Mouse (Mus musculus) Muller cell, postnatal 12 days (primary cell): Measurements from ENCODE around the gene B3gnt9.
A peak's percentile ranks its signal among the peaks of the same experiment; 100 is the strongest.

ENCODE experiments used
- DNase-seq: peaks from one replicate; pipeline ENCODE4 v3.0.0-alpha.2; 2015; ENCODE audit errors: inconsistent ontology term

Gene B3gnt9

GRCm38 (mm10) chr8:105282239-105282638 is 27.3 kb upstream of the B3gnt9 start:
- no peak for DNase-seq

DNA sequence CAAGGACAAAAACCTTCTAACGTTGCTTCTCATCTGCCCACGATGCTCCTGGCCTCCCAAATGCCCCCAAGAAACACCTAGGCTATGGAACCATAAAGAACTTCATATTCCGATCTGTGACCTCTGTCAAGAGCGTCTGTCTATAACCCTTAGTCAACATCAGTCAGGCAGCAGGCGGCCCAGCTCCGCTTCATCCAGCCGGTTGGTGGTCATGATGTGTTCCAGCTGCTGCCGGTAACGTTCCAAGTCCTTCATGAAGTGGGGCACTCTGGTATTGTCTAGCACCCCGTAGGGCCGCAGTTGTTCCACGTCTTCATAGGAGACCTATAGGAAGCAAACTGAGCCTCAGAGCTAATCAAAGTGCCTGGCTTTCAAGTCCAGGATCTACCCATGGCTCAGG is 26.9 kb upstream of the B3gnt9 start:
- DNase-seq = no peak

DNA sequence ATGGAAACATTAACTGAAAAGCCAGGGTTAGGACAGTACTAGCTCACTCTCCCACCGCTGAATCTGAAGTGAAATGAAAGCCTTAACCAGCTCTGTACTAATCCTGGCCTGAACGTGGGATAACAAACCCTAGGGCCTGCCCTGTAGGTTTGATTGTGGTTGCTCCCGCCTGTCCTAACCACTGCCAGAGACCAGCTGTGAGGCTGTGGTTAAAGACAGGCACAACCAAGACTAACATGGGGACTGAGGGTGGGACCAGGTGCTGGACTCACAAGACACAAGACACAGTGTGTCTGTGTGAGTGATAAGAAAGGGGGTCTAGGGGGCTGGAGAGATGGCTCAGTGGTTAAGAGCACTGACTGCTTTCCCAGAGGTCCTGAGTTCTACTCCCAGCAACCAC is 25.6 kb upstream of the B3gnt9 start:
- DNase-seq = no peak

GRCm38 (mm10) chr8:105278911-105279334 is 24.0 kb upstream of the B3gnt9 start:
- peak; percentile 72 for DNase-seq

DNA sequence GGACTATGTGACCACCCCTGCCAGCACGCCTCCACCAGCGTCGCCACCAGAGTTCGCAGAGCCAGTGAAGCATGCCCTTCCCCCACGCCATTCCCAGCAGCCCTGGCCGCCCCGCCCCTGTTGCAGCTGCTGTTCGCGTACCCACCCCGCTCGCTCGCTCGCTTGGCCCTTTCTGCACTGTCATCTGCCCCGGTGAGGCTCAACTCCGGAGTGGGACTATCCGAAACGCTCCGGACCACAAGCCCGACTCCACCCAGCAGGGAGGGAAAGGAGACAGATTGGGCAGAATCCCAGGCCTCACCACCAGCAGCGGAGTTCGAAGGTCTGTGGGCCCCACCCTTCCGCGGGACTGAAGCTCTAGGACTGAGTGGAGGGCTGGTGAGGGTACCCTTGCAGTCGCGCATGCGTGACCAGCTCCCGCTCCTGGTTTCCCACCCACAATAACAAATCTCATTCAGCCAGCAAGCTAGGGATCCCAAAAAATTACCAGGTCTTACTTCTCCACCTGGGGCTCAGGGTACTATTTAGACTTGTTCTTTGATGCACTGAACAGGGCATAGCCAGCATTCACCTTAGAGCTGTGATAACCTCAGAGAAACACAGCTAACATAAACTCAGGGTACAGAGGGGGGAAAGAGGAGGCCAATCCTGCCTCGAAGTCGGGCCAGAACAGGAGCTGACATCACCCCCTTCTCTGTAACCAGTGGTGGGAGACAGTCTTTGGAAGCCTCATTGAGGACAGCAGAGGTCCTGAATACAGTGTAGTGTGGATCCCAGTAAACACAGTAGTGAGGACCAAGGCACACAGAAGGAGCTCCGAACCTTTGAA is 21.6 kb upstream of the B3gnt9 start:
- DNase-seq = peak; percentile 65

GRCm38 (mm10) chr8:105275840-105276239 is 20.9 kb upstream of the B3gnt9 start, which contains the start of gene Nol3:
Gene Nol3, plus strand, starts transcription at chr8:105276140.
- peak; percentile 25 for DNase-seq

- DNase-seq = no peak
Measured at GRCm38 (mm10) chr8:105275387-105275786, 20.4 kb upstream of the B3gnt9 start.

DNA sequence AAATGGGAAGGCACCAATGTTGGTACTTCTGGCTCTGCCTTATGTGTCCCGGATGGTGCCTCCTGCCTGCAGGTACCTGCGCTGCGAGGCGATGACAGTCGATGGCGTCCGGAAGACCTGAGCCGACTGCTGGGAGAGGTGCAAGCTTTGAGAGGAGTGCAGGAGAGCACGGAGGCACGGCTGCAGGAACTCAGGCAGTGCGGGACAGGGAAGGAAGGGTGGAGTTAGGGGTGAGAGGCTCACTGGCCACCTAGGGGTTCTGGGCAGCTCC is 15.9 kb upstream of the B3gnt9 start:
- DNase-seq = no peak

- DNase-seq = no peak
Measured at GRCm38 (mm10) chr8:105270101-105270915, 15.4 kb upstream of the B3gnt9 start.

GRCm38 (mm10) chr8:105269461-105269947 is 14.6 kb upstream of the B3gnt9 start, which contains the start of gene Hsf4:
Gene Hsf4, plus strand, starts transcription at chr8:105269801.
- peak; percentile 67 for DNase-seq

DNA sequence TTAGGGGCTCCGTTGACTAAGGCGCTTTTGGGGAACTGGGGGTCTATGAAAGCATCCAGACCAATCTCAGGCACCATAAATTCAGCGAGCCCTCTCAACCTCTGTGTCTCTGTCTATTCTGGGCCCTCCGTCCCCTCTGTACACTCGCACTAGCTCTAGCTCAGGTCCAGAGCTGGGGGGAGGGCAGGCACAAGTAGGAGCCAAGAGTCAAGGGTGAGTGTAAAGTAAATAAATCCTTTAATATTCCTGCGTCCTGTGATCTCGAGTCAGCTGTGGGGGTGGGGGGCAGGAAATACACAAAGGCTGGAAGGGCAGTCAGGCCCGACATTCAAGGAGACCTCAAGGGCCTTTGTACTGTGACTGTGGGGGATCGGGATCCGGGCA is 14.1 kb upstream of the B3gnt9 start:
- DNase-seq = peak; percentile 29

DNA sequence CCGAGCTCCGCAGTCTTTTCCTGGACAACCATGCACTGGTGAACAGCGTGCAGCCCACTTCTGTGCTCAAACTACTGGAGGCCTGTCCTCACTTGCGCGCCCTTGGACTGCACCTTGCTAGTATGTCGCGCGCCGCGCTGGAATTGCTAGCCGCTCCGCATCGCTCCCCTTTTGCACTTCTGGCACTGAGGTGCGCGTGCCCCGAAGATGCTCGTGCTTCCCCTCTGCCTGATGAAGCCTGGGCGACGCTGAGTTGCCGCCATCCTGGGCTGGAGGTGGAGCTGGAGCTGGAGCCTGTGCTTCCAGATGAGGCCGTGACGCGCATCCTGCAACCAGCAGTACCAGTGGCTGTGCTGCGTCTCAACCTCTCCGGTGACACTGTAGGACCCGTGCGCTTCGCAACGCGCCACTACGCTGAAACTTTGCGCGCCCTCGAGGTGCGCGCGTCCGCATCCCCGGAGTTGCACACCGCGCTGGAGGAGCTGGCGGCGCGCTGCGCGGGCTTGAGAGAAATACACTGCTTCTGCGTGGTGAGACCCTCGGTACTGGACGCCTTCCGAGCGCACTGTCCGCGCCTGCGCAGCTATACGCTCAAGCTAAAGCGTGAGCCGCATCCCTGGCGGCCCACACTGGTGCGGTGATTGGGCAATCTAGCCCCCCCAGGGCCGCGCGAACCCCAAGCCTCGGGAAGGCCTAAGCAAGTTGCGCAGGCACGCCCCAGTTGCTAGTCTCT is 13.6 kb upstream of the B3gnt9 start:
- DNase-seq = peak; percentile 39

GRCm38 (mm10) chr8:105266775-105267174 is 11.8 kb upstream of the B3gnt9 start:
- no peak for DNase-seq

DNA sequence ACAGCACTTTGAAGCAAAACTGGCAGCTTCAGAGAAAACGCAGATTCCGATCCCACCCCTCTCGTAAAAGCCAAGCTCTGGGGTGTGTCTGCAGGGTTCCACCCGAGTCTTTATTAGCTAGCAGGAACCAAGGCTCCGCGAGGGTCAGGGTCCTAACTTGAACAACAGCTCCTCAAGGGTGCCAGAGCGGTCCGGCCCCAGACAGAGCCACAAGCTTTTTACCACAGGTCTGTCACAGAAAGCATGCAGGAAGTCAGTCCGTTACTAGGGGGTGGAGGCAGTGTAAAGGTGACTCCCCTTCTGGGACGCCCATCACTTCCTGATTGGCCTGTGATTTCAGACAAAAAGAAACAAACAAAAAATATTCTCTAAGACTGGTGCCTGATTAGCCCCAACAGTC is 10.2 kb upstream of the B3gnt9 start:
- DNase-seq = peak; percentile 37

DNA sequence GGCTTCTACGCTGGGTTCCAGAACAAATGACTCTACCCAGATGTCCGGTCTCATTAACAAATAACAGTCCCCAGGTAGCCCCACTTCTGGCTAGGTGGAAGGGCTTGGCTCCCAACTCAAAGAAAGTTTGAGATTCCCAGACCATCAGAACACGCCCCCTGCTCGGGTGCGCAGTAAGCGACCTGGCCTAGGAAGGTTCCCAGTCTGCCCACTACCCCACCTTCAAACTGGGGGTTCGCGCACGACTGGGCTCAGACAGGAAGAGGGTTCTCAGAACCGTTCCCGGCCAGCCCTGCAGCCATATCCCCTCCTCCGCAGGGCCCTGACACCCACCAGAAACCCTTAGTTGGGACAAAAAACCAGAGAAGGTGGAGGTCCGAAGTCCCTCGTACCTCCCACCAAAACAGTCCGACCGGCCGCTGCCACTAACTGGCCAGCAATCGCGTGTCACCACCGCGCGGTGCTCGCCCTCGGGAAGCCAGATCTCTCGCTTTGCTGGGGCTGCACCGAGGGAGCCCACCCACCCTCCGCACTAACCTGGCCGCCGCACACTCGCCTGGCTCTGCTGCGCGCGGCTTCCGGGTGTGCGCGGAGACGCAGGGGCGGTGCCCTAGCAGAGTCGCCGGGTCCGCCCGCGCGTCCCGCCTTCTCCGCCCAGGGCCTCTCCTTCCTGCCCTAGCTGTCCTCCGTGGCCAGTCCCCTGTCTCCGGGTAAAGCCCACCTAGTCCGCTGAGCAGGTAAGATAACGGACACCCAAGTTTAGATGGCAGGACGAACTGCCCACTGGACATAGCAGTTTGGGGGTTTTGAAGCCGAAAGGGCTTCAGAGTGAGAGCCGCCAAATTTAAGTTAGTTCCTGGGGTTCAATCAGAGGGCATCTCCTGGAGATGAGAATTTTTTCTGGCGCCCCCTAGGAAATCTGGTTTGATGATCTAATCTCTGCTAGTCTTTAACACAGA is 9.3 kb upstream of the B3gnt9 start, which contains the start of the genes Tradd and Fbxl8:
TSS of gene Tradd (minus strand) at position 586 of the 959 bp plus-strand sequence.
TSS of gene Fbxl8 (plus strand) at position 625 of the 959 bp plus-strand sequence.
- DNase-seq = peak; percentile 84

GRCm38 (mm10) chr8:105263244-105263912 is 8.4 kb upstream of the B3gnt9 start:
- no peak for DNase-seq

- no peak for DNase-seq
Measured at GRCm38 (mm10) chr8:105261326-105261980, 6.5 kb upstream of the B3gnt9 start.

DNA sequence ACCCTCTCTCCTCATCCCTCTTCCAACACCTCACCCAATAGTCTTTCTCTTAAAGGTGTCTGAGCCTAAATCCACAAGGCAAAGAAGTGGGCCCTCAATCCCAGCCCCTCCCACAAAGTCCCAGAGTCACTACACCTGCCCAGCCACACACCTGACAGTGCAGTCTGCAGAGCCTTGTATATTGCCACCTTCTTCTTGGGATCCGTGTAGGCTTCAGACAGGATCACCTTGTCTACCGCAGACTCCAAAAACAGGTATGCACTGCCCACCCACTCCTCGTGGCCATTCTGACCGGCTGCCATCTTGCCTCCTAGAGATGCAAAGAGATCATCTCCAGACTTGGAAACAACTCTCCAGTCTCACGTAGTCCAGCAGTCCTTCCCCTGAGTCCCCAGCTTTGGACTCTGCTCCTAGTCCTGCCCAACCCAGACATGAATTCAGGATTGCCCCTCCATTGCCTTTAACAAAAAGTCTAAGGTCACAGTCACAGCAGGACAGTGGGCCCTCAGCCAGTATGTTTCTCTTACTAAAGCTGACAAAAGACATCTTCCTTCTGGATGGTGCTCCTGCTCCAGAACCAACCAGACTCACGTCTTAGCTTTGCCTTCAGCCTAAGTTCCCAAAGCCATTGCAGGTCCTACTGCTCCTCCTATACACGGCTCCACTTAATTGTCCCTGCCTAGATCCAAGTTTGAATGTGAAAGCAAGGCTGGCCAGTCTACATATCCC is 5.6 kb upstream of the B3gnt9 start:
- no peak for DNase-seq
